Mouse (Mus musculus): Measurements from ENCODE around the gene Cbx4. TPM values are rescaled to one million over a fixed set of nuclear protein-coding genes. Genes with fewer than 3 reads are reported as not detected.

The Cbx4 gene
- polyA plus RNA-seq, 1 experiment from 2014 or later = 8.9 TPM

- Histone ChIP-seq H3K27me3 (ENCODE audit: insufficient read depth, poor library complexity, severe bottlenecking) (peaks cover 84% of the 10 kb centered on the region), H3K36me3 (peaks cover 4% of the 10 kb centered on the region), H3K4me3 (peak overlapping the region; percentile 32), H3K4me1 (peaks cover 79% of the 10 kb centered on the region), H3K9me3 (no peaks in the 10 kb centered on the region), H3K27ac (peak overlapping the region; percentile 59; the same call in 1 of the 2 replicates)
- WGBS = 2% methylated on average over 35 of the region's 35 CpGs
- DNase-seq (ENCODE audit: low spot score) = no peak
Measured at GRCm38 (mm10) chr11:119087301-119088082, 1.5 kb upstream of the Cbx4 start.

- under 1% methylated on average over 63 of the region's 66 CpGs for WGBS
- H3K36me3 ChIP-seq = peaks cover 24% of the 10 kb centered on the region
- H3K27me3 ChIP-seq (ENCODE audit: insufficient read depth, poor library complexity, severe bottlenecking) = peaks cover 86% of the 10 kb centered on the region
- H3K9me3 ChIP-seq = no peaks in the 10 kb centered on the region
- H3K4me3 ChIP-seq = peak overlapping the region; percentile 71
- H3K4me1 ChIP-seq = peaks cover 86% of the 10 kb centered on the region
- DNase-seq (ENCODE audit: low spot score) = peak; percentile 88
- H3K27ac ChIP-seq = peak overlapping the region; percentile 91
Measured at GRCm38 (mm10) chr11:119085279-119086062, 550 bp downstream of the Cbx4 start.

GRCm38 (mm10) chr11:119084446-119085278 is 1.4 kb downstream of the Cbx4 start:
- H3K4me1 ChIP-seq = peaks cover 80% of the 10 kb centered on the region
- H3K4me3 ChIP-seq = peak overlapping the region; percentile 71
- WGBS = 2% methylated on average over 18 of the region's 18 CpGs
- peaks cover 86% of the 10 kb centered on the region for H3K27me3 ChIP-seq (ENCODE audit: insufficient read depth, poor library complexity, severe bottlenecking)
- no peak for DNase-seq (ENCODE audit: low spot score)
- H3K27ac ChIP-seq = peak overlapping the region; percentile 91
- H3K9me3 ChIP-seq = no peaks in the 10 kb centered on the region
- H3K36me3 ChIP-seq = peaks cover 26% of the 10 kb centered on the region

GRCm38 (mm10) chr11:119083724-119084445 is 2.1 kb downstream of the Cbx4 start:
- Histone ChIP-seq H3K4me3 (peak overlapping the region; percentile 71), H3K27me3 (ENCODE audit: insufficient read depth, poor library complexity, severe bottlenecking) (peaks cover 86% of the 10 kb centered on the region), H3K36me3 (peaks cover 28% of the 10 kb centered on the region), H3K9me3 (no peaks in the 10 kb centered on the region), H3K4me1 (peaks cover 80% of the 10 kb centered on the region), H3K27ac (peak overlapping the region; percentile 57; the same call in 1 of the 2 replicates)
- no peak for DNase-seq (ENCODE audit: low spot score)
- WGBS = 7% methylated on average over 28 of the region's 28 CpGs

- Histone ChIP-seq H3K27ac (no peak overlapping the region), H3K27me3 (ENCODE audit: insufficient read depth, poor library complexity, severe bottlenecking) (peaks cover 86% of the 10 kb centered on the region), H3K4me3 (peak overlapping the region; percentile 71), H3K36me3 (peaks cover 28% of the 10 kb centered on the region), H3K9me3 (no peaks in the 10 kb centered on the region), H3K4me1 (peaks cover 79% of the 10 kb centered on the region)
- WGBS = 15% methylated on average over 20 of the region's 20 CpGs
- no peak for DNase-seq (ENCODE audit: low spot score)
Measured at GRCm38 (mm10) chr11:119082638-119083599, 3.1 kb downstream of the Cbx4 start.

GRCm38 (mm10) chr11:119081839-119082637 is 4.0 kb downstream of the Cbx4 start:
- peaks cover 70% of the 10 kb centered on the region for H3K4me1 ChIP-seq
- WGBS = 21% methylated on average over 21 of the region's 21 CpGs
- H3K4me3 ChIP-seq = peak overlapping the region; percentile 71; the same call in 1 of the 2 replicates
- peaks cover 82% of the 10 kb centered on the region for H3K27me3 ChIP-seq (ENCODE audit: insufficient read depth, poor library complexity, severe bottlenecking)
- DNase-seq (ENCODE audit: low spot score) = no peak
- no peaks in the 10 kb centered on the region for H3K9me3 ChIP-seq
- peaks cover 28% of the 10 kb centered on the region for H3K36me3 ChIP-seq
- H3K27ac ChIP-seq = 0 out of 2 replicates have a peak overlapping the region, but pooled peaks have one; percentile 6

- 23% methylated on average over 47 of the region's 47 CpGs for WGBS
- H3K4me1 ChIP-seq = peaks cover 63% of the 10 kb centered on the region
- H3K36me3 ChIP-seq = peaks cover 28% of the 10 kb centered on the region
- H3K9me3 ChIP-seq = no peaks in the 10 kb centered on the region
- peaks cover 75% of the 10 kb centered on the region for H3K27me3 ChIP-seq (ENCODE audit: insufficient read depth, poor library complexity, severe bottlenecking)
- DNase-seq (ENCODE audit: low spot score) = no peak
- peak overlapping the region; percentile 31 for H3K4me3 ChIP-seq
- H3K27ac ChIP-seq = peak overlapping the region; percentile 8; the same call in 1 of the 2 replicates
Measured at GRCm38 (mm10) chr11:119081148-119081838, 4.7 kb downstream of the Cbx4 start.

- Histone ChIP-seq H3K36me3 (peaks cover 28% of the 10 kb centered on the region), H3K27ac (peak overlapping the region; percentile 8; the same call in 1 of the 2 replicates), H3K4me1 (peaks cover 60% of the 10 kb centered on the region), H3K9me3 (no peaks in the 10 kb centered on the region), H3K4me3 (peak overlapping the region; percentile 31), H3K27me3 (ENCODE audit: insufficient read depth, poor library complexity, severe bottlenecking) (peaks cover 78% of the 10 kb centered on the region)
- 31% methylated on average over 33 of the region's 33 CpGs for WGBS
- DNase-seq (ENCODE audit: low spot score) = no peak
Measured at GRCm38 (mm10) chr11:119080461-119081147, 5.4 kb downstream of the Cbx4 start.

GRCm38 (mm10) chr11:119079445-119079837 is 6.6 kb downstream of the Cbx4 start:
- 32% methylated on average over 7 of the region's 7 CpGs for WGBS
- peak overlapping the region; percentile 38; the same call in 1 of the 2 replicates for H3K4me3 ChIP-seq
- peaks cover 28% of the 10 kb centered on the region for H3K36me3 ChIP-seq
- H3K27me3 ChIP-seq (ENCODE audit: insufficient read depth, poor library complexity, severe bottlenecking) = peaks cover 88% of the 10 kb centered on the region
- H3K27ac ChIP-seq = peak overlapping the region; percentile 82
- no peak for DNase-seq (ENCODE audit: low spot score)
- no peaks in the 10 kb centered on the region for H3K9me3 ChIP-seq
- peaks cover 58% of the 10 kb centered on the region for H3K4me1 ChIP-seq
